7 mouse cellular contexts compared by ENCODE assay signal in genomic region chrX:95444776-95445111, GRCm38 (mm10). TPM values are rescaled to one million over a fixed set of nuclear protein-coding genes. Genes with fewer than 3 reads are reported as not detected.
DNase-seq lines count a peak whose midpoint lies in the region; ATAC-seq lines count a peak whose summit lies in the region.

TSS of gene Amer1 (minus strand) at chrX:95444872.

- ATAC-seq in intestine, embryonic 16.5 days, result peak; percentile 96
- peak; percentile 97 for ATAC-seq in midbrain, embryonic 11.5 days (ENCODE audit: low FRiP score)

- DNase-seq in adrenal gland, adult 18-20 months (ENCODE audit: low spot score in 2 of 2), result peak; percentile 71 to 79
- peak; percentile 88 for DNase-seq in embryo, embryonic 11 days
- DNase-seq in gastrocnemius, postnatal 36 days, result peak; percentile 82 to 83
- DNase-seq in left cerebral cortex, postnatal 36 days (ENCODE audit: low spot score in 2 of 2), result peak; percentile 84 to 87
- peak; percentile 97 for DNase-seq in midbrain, embryonic 11.5 days (ENCODE audit: low spot score, missing footprints)
- peak; percentile 88 for DNase-seq in skeletal muscle tissue, adult 2 months (ENCODE audit: low read depth, low spot score)

- WGBS in intestine, embryonic 16.5 days, result 15% methylated on average over 19 of the region's 19 CpGs
- WGBS in midbrain, embryonic 11.5 days, result 24% methylated on average over 19 of the region's 19 CpGs

- peak within 1 kb of the TSS; percentile 59 for H3K4me3 ChIP-seq in intestine, embryonic 16.5 days (ENCODE audit: low read length)
- H3K4me3 ChIP-seq in midbrain, embryonic 11.5 days (ENCODE audit: low read depth, low read length), result peak within 1 kb of the TSS; percentile 52

- no peaks in the 10 kb centered on the region; the same call in 1 of the 2 replicates for H3K4me1 ChIP-seq in intestine, embryonic 16.5 days (ENCODE audit: control insufficient read depth, insufficient read depth, low read length)
- peaks cover 2% of the 10 kb centered on the region; the same call in 1 of the 2 replicates for H3K4me1 ChIP-seq in midbrain, embryonic 11.5 days (ENCODE audit: control insufficient read depth, insufficient read depth, low read length)

- H3K27me3 ChIP-seq in intestine, embryonic 16.5 days (replicated peaks; ENCODE audit: control insufficient read depth, insufficient read depth, low read length), result no peaks in the 10 kb centered on the region
- no peaks in the 10 kb centered on the region for H3K27me3 ChIP-seq in midbrain, embryonic 11.5 days (ENCODE audit: control insufficient read depth, insufficient read depth, low read length)

- no peaks in the 10 kb centered on the region for H3K36me3 ChIP-seq in intestine, embryonic 16.5 days (ENCODE audit: control insufficient read depth, insufficient read depth, low read length)
- no peaks in the 10 kb centered on the region for H3K36me3 ChIP-seq in midbrain, embryonic 11.5 days (ENCODE audit: control insufficient read depth, insufficient read depth, low read length)

- H3K9me3 ChIP-seq in intestine, embryonic 16.5 days (ENCODE audit: control insufficient read depth, low read length), result no peaks in the 10 kb centered on the region
- H3K9me3 ChIP-seq in midbrain, embryonic 11.5 days (ENCODE audit: control insufficient read depth, low read length), result no peaks in the 10 kb centered on the region

- H3K27ac ChIP-seq in intestine, embryonic 16.5 days (ENCODE audit: low read length), result peak within 1 kb of the TSS; percentile 90
- peak within 1 kb of the TSS; percentile 41 for H3K27ac ChIP-seq in midbrain, embryonic 11.5 days (ENCODE audit: low read depth, low read length)

- intact Hi-C loops in gastrocnemius, postnatal 36 days (cut with DNase I), result no loop called here
- intact Hi-C loops in left cerebral cortex, postnatal 36 days (cut with DNase I), result no loop called here

- H3K4me2 ChIP-seq in intestine, embryonic 16.5 days (ENCODE audit: low read depth, low read length), result peak within 1 kb of the TSS; percentile 67
- peak within 1 kb of the TSS; percentile 55 for H3K4me2 ChIP-seq in midbrain, embryonic 11.5 days

- H3K9ac ChIP-seq in intestine, embryonic 16.5 days (ENCODE audit: low read depth, low read length), result peak within 1 kb of the TSS; percentile 65
- peak within 1 kb of the TSS; percentile 63 for H3K9ac ChIP-seq in midbrain, embryonic 11.5 days (ENCODE audit: low read length)

RNA-seq across cellular contexts. Expression of gene Amer1, which starts in this region (rescaled TPM):
- total RNA-seq in adrenal gland, adult 18-20 months (2021), result 1 to 10 TPM; 5.1 to 5.8 TPM
- total RNA-seq in gastrocnemius, postnatal 36 days (2021), result 1 to 10 TPM; 4.1 to 4.2 TPM
- 7.4 and 8.5 TPM in 2 replicates for polyA plus RNA-seq in intestine, embryonic 16.5 days (2015; fragmentation: Nextera tagmentation; extraction: Ambion mirVana)
- 1 to 10 TPM; 5.6 to 6.0 TPM for total RNA-seq in left cerebral cortex, postnatal 36 days (2021)
- 8.5 and 8.7 TPM in 2 replicates for polyA plus RNA-seq in midbrain, embryonic 11.5 days (2014; fragmentation: Nextera tagmentation; extraction: Ambion mirVana)

Comparison
In these comparisons a context has a peak if more than half of its experiments do, and no peak if none do; other contexts are left out.
1. Peak in every context shown above with its lines: DNase-seq, ATAC-seq, H3K4me3 ChIP-seq and H3K27ac ChIP-seq.